Mouse (Mus musculus): ENCODE data around the gene Plekhh3. TPM values are rescaled to one million over a fixed set of nuclear protein-coding genes. Genes with fewer than 3 reads are reported as not detected.
"Not testable (repeated sequence)": the region's sequence is repeated elsewhere in the genome, so short reads cannot be mapped to it uniquely, and the experiment has no call there.

Plekhh3 gene
- total RNA-seq, 2 experiments from 2014 or later = 14.5 to 15.4 TPM

DNA sequence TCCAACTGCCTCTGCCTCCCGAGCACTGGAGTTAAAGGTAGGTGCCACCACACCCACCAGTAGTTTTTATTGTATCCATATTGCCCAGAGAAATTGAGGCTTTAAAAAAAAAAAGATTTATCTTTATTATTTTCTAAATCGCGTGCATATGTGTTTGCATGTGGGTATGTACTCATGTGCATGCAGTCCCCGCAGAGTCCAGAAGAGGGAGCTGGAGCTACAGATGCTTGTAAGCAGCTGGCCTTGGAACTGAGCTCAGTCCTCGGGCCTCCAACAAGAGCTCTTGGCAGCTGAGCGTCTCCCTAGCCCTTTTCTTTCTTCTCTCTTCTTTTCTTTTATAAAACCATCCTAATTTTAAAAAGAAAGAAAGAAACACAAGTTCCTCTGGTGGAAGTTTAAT, 39.5 kb downstream of the Plekhh3 start:
- H3K4me3 ChIP-seq = no peak overlapping the region
- H3K27ac ChIP-seq = peak overlapping the region; percentile 65; the same call in 1 of the 2 replicates
- DNase-seq (ENCODE audit: low spot score in 2 of 2) = no peak
- TF ChIP-seq CTCF (conservative IDR thresholded peaks at IDR 0.05) = peak; percentile 68

DNA sequence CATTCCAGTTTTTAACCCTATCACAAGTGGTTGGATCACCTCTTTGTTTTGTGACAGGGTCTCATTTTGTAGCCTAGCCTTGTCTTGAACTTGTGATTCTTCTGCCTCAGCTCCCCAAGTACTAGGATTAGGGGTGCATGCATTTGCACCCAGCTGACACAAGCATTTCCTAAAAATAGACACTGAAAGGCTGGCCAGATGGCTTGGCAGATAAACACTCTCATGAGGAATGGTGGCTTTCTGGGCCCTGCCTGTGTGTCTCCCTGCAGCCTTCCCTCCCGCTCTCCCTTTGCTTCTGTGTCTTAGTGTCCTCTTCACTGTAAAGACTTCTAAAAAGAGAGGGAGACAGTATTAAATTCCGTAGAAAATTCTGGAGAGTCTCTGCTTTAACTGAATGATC, 40.0 kb downstream of the Plekhh3 start:
- DNase-seq (ENCODE audit: low spot score in 2 of 2) = no peak
- H3K4me3 ChIP-seq = no peak overlapping the region
- TF ChIP-seq CTCF (conservative IDR thresholded peaks at IDR 0.05) = no peak
- peak overlapping the region; percentile 65; the same call in 1 of the 2 replicates for H3K27ac ChIP-seq

GRCm38 (mm10) chr11:101130056-101130756, 40.9 kb downstream of the Plekhh3 start:
- Histone ChIP-seq H3K27ac (peak overlapping the region; percentile 65; the same call in 1 of the 2 replicates), H3K4me3 (no peak overlapping the region)
- no peak for DNase-seq (ENCODE audit: low spot score in 2 of 2)

DNA sequence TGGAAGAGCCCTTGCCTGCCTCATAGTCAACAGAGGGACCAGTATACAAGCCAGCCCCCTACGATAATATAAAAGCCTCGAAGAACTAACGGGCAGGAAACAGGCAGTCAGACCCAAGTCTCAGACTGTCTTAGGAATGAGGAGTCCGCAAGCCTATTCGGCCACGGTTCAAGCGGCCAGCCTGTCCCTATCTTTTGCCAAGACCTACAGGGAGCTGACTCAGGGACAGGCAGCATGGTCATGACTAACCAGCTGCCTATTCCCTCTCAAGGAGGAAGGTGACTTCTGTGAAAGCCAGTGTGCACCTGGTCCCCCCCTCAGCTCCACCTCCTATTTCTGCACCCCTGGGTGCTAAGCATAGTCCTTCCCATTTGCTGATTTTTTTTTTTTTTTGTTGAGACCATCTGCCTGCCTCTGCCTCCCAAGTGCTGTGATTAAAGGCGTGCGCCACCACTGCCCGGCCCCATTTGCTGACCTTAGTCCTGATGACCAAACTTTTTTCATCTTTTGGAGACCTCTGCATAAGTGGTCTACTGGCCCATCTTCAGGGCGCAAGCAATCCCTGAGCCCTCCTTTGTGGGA, 42.1 kb downstream of the Plekhh3 start:
- TF ChIP-seq CTCF (conservative IDR thresholded peaks at IDR 0.05) = no peak

More at GRCm38 (mm10) chr11:101130056-101130756, 40.9 kb downstream of the Plekhh3 start:
- no peak for TF ChIP-seq CTCF (conservative IDR thresholded peaks at IDR 0.05)

GRCm38 (mm10) chr11:101127075-101127474, 44.1 kb downstream of the Plekhh3 start:
- H3K4me3 ChIP-seq = no peak overlapping the region
- no peak for DNase-seq (ENCODE audit: low spot score in 2 of 2)

More for the DNA sequence above, 42.1 kb downstream of the Plekhh3 start:
- Histone ChIP-seq H3K4me3 (no peak overlapping the region), H3K27ac (no peak overlapping the region)
- no peak for DNase-seq (ENCODE audit: low spot score in 2 of 2)

DNA sequence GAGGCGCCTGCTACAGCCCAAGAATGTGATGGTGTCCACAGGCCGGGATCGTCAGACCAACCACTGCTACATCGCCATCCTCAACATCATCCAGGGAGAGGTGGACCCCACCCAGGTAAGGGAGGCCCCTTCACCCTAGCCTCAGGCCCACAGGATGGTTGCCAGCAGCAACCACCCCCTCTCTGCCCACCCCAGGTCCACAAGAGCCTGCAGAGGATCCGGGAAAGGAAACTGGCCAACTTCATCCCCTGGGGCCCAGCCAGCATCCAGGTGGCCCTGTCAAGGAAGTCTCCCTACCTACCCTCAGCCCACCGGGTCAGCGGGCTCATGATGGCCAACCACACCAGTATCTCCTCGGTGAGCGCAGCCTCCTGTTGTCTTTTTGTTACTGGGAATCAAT, 46.1 kb downstream of the Plekhh3 start:
- not testable (repeated sequence) for DNase-seq (ENCODE audit: low spot score in 2 of 2); H3K4me3 ChIP-seq; H3K27ac ChIP-seq

More at GRCm38 (mm10) chr11:101127075-101127474, 44.1 kb downstream of the Plekhh3 start:
- peak; percentile 47 for TF ChIP-seq CTCF (conservative IDR thresholded peaks at IDR 0.05)
- H3K27ac ChIP-seq = no peak overlapping the region

- DNase-seq (ENCODE audit: low spot score in 2 of 2); H3K27ac ChIP-seq; H3K4me3 ChIP-seq: not testable (repeated sequence)
These were observed 46.7 kb downstream of the Plekhh3 start for GRCm38 (mm10) chr11:101124494-101124893.

- TF ChIP-seq CTCF (conservative IDR thresholded peaks at IDR 0.05) = no peak
- H3K27ac ChIP-seq = peak overlapping the region; percentile 94
- DNase-seq (ENCODE audit: low spot score in 2 of 2) = no peak
- peak overlapping the region; percentile 77 for H3K4me3 ChIP-seq
These were observed 50.5 kb downstream of the Plekhh3 start for GRCm38 (mm10) chr11:101120545-101121188.

DNA sequence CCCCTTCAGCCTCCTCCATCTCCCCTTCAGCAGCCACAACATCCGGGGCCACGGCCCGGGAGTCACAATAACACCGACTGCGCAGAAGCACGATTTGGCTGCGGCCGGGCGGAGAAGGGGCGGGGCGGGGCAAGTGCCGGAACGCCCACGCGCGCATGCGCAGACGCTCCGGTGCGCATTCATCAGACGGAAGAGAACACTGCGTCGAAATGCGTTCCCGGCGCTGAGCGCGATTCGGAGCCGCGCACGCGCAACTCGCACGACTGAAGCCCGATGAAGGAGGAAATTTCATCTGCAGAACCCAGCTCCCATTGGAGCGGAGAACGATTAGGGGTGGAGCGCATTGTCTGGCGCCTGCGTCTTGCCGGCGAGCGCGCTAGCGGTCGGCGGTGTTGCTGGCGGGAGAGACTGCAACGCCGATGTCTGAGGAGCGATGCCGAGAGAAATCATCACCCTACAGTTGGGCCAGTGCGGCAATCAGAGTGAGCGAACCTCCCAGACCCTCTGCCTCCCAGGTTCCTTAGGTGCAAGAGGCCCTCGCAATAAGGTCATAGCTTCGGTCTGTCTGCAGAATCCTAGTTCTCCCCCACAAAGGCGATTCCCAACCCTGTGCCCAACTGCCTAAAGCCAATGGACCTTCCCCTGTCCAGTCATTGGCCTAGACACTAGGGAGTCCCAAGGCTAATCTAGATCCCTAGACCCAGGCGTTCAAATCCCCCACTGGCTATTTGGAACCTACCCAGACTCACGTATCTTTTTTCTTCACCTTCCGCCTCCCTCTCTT, 51.2 kb downstream of the Plekhh3 start, which contains the start of the genes Retreg3 and Tubg1:
Retreg3 (minus strand) TSS at position 133 of the 784 bp plus-strand sequence.
Tubg1 (plus strand) TSS at position 178 of the 784 bp plus-strand sequence.
- peak within 1 kb of the TSS; percentile 98 for H3K27ac ChIP-seq
- peak within 1 kb of the TSS; percentile 84 for H3K4me3 ChIP-seq
- peak; percentile 99 to 100 for DNase-seq (ENCODE audit: low spot score in 2 of 2)
- TF ChIP-seq CTCF (conservative IDR thresholded peaks at IDR 0.05) = 0 out of 2 replicates have a peak, but pooled peaks have one; percentile 7

- peak overlapping the region; percentile 84 for H3K4me3 ChIP-seq
- TF ChIP-seq CTCF (conservative IDR thresholded peaks at IDR 0.05) = peak; percentile 52
- H3K27ac ChIP-seq = peak overlapping the region; percentile 98
- DNase-seq (ENCODE audit: low spot score in 2 of 2) = no peak
These were observed 51.9 kb downstream of the Plekhh3 start for GRCm38 (mm10) chr11:101119131-101119760.

DNA sequence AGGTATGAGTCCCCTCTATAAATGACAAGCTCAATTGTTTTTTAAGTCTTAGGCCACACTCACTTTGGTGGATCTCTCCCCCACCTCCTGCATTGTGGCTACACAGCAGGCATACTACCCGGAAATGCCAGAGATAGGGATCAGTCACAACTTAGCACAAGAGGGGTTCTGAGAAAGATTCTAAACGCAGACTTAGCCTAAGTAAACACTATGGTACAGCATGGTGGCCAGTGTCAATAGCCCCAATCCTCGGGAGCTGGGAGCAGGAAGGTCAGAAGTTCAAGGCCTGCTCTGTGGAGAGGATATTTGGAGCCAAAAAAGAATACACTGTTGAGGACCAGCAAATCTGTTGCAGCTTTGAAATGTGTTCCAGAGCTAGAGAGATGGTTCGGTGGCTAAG, 53.0 kb downstream of the Plekhh3 start:
- Histone ChIP-seq H3K27ac (peak overlapping the region; percentile 98; the same call in 1 of the 2 replicates), H3K4me3 (peak overlapping the region; percentile 84)
- no peak for TF ChIP-seq CTCF (conservative IDR thresholded peaks at IDR 0.05)
- no peak for DNase-seq (ENCODE audit: low spot score in 2 of 2)

DNA sequence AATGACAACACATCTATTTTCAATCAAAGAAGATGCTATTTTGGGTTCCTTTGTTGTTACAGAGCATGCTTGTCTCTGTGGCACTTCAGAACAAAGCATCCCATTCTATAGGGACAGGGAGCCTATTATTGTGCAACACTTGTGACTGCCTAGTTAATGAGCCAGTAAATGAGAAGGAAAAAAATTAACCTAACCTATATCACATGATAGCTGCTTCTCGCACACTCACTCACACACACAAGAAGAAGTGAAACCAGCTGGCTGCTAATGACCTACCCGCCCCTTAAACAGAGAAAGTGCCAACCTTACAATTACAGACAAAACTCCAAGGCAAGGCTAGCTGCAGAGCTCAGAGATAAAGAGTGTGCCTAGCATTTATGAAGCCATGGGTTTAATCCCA, 55.6 kb downstream of the Plekhh3 start:
- no peak for TF ChIP-seq CTCF (conservative IDR thresholded peaks at IDR 0.05)
- no peak for DNase-seq (ENCODE audit: low spot score in 2 of 2)
- H3K4me3 ChIP-seq = no peak overlapping the region
- peak overlapping the region; percentile 75 for H3K27ac ChIP-seq

Small RNA genes within 50 kb of the gene (microRNA-seq; reads per million reads assigned to microRNA genes)
- gene Gm27626 = 0 reads per million in 2 experiments

Other genes starting within 250 kb of the Plekhh3 start
- gene Stat3, start 231.8 kb downstream of the Plekhh3 start, total RNA-seq (2021) = 10 to 100 TPM; 39.5 to 42.3 TPM
- 10 to 100 TPM; 14.3 to 16.3 TPM for gene Cavin1, start 200.5 kb downstream of the Plekhh3 start, total RNA-seq (2021)
- 100 to 1,000 TPM; 457 to 476 TPM for gene Atp6v0a1, start 161.9 kb downstream of the Plekhh3 start, total RNA-seq (2021)
- 1 to 10 TPM; 8.7 to 9.6 TPM for gene Naglu, start 101.3 kb downstream of the Plekhh3 start, total RNA-seq (2021)
- under 1 TPM; 0.71 to 0.92 TPM for gene Hsd17b1, start 92.9 kb downstream of the Plekhh3 start, total RNA-seq (2021)
- gene Coasy, start 88.8 kb downstream of the Plekhh3 start, total RNA-seq (2021) = 10 to 100 TPM; 24.9 to 25.8 TPM
- 10 to 100 TPM; 40.0 to 41.1 TPM for gene Mlx, start 84.1 kb downstream of the Plekhh3 start, total RNA-seq (2021)
- gene Psmc3ip, start 75.9 kb downstream of the Plekhh3 start, total RNA-seq (2021) = 1 to 10 TPM; 4.4 to 4.7 TPM
- gene Retreg3, start 51.5 kb downstream of the Plekhh3 start, total RNA-seq (2021) = 10 to 100 TPM; 55.0 to 56.6 TPM
- gene Tubg1, start 51.4 kb downstream of the Plekhh3 start, total RNA-seq (2021) = 10 to 100 TPM; 41.7 to 42.6 TPM
- 10 to 100 TPM; 40.2 to 44.5 TPM for gene Tubg2, start 15.4 kb downstream of the Plekhh3 start, total RNA-seq (2021)
- gene Cntnap1, start 828 bp downstream of the Plekhh3 start, total RNA-seq (2021) = 100 to 1,000 TPM; 169 to 171 TPM
- not detected for gene Ccr10, start 4.1 kb upstream of the Plekhh3 start, total RNA-seq (2021)
- 10 to 100 TPM; 73.6 to 81.8 TPM for gene Ezh1, start 55.1 kb upstream of the Plekhh3 start, total RNA-seq (2021)
- 10 to 100 TPM; 62.2 to 68.0 TPM for gene Ramp2, start 74.7 kb upstream of the Plekhh3 start, total RNA-seq (2021)
- 10 to 100 TPM; 68.8 to 69.4 TPM for gene Vps25, start 82.4 kb upstream of the Plekhh3 start, total RNA-seq (2021)
- 10 to 100 TPM; 11.3 to 11.4 TPM for gene Wnk4, start 89.2 kb upstream of the Plekhh3 start, total RNA-seq (2021)
- under 1 TPM; 0.29 to 0.56 TPM for gene Cntd1, start 107.7 kb upstream of the Plekhh3 start, total RNA-seq (2021)
- gene Coa3, start 107.8 kb upstream of the Plekhh3 start, total RNA-seq (2021) = 100 to 1,000 TPM in 1 of 2 experiments, 10 to 100 TPM in 1; 95.5 to 108 TPM
- 100 to 1,000 TPM; 219 to 223 TPM for gene Becn1, start 130.9 kb upstream of the Plekhh3 start, total RNA-seq (2021)
- 100 to 1,000 TPM; 121 TPM for gene Psme3, start 144.9 kb upstream of the Plekhh3 start, total RNA-seq (2021)
- gene Aoc2, start 153.7 kb upstream of the Plekhh3 start, total RNA-seq (2021) = 1 to 10 TPM; 6.8 to 7.5 TPM
- under 1 TPM; 0.64 to 0.74 TPM for gene Aoc3, start 159.3 kb upstream of the Plekhh3 start, total RNA-seq (2021)
- gene G6pc, start 196.2 kb upstream of the Plekhh3 start, total RNA-seq (2021) = not detected
- 10 to 100 TPM; 47.2 to 51.2 TPM for gene Aarsd1, start 246.3 kb upstream of the Plekhh3 start, total RNA-seq (2021)